Mouse (Mus musculus) heart, adult 2 months (tissue): Measurements from ENCODE around the gene Fam198b.

Experiments used
- CTCF ChIP-seq: fragments of 200-600 bp; IDR thresholded peaks from 2 replicates; pipeline ENCODE4 v1.8.1; 2022; ENCODE audit warnings: antibody characterized with exemption, mild to moderate bottlenecking, moderate library complexity
- EP300 ChIP-seq: fragments of 200-500 bp; IDR thresholded peaks from 2 replicates; pipeline ENCODE4 v1.6.1; 2011; ENCODE audit warnings: low read depth, low read length, control low read depth; ENCODE audit not compliant: insufficient read depth

DNA sequence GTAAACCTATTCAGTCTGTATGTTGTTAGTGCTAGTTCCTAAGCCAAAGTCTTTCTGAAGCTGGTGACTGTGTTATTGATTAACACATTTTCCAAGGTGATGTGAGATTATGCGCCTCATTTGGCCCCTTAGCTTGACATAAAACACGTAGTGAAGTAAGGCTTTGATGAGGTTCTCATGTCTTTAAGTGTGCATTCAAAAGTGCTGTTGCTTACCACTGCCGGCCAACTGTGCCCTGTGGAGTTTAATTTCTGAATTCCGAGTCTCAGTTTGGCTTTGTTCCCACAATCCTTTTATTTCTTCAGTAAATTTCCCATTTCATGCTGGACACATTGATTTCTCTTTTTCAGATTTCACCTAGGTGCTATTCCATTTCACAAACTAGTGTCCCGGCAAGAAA lies 26.6 kb upstream of the Fam198b start:
- TF ChIP-seq EP300 = no peak
- no peak for TF ChIP-seq CTCF
